Mouse (Mus musculus): ENCODE results near the gene Dip2c. TPM values are rescaled to one million over a fixed set of nuclear protein-coding genes. Genes with fewer than 3 reads are reported as not detected.

Gene Dip2c
- total RNA-seq, 4 experiments from 2014 or later = 61.2 to 68.2 (median 64.0) TPM

GRCm38 (mm10) chr13:9660711-9661110, 384.4 kb downstream of the Dip2c start:
- DNase-seq (ENCODE audit: low spot score in 2 of 2) = no peak

GRCm38 (mm10) chr13:9663593-9663992, 387.3 kb downstream of the Dip2c start:
- no peak for DNase-seq (ENCODE audit: low spot score in 2 of 2)

GRCm38 (mm10) chr13:9667954-9668496, 391.7 kb downstream of the Dip2c start:
- no peak for DNase-seq (ENCODE audit: low spot score in 2 of 2)

- no peak for DNase-seq (ENCODE audit: low spot score in 2 of 2)
Observed at GRCm38 (mm10) chr13:9669246-9669645, 392.9 kb downstream of the Dip2c start.

GRCm38 (mm10) chr13:9674126-9674525, 397.8 kb downstream of the Dip2c start:
- no peak for DNase-seq (ENCODE audit: low spot score in 2 of 2)

- no peak for DNase-seq (ENCODE audit: low spot score in 2 of 2)
Observed at GRCm38 (mm10) chr13:9681492-9681891, 405.2 kb downstream of the Dip2c start.

- DNase-seq (ENCODE audit: low spot score in 2 of 2) = no peak
Observed at GRCm38 (mm10) chr13:9683280-9683679, 407.0 kb downstream of the Dip2c start.

GRCm38 (mm10) chr13:9684153-9684923, 408.0 kb downstream of the Dip2c start:
- peak; percentile 36 to 47 for DNase-seq (ENCODE audit: low spot score in 2 of 2)

- DNase-seq (ENCODE audit: low spot score in 2 of 2) = no peak
Observed at GRCm38 (mm10) chr13:9686261-9686660, 409.9 kb downstream of the Dip2c start.

GRCm38 (mm10) chr13:9686765-9687164, 410.4 kb downstream of the Dip2c start:
- DNase-seq (ENCODE audit: low spot score in 2 of 2) = no peak

GRCm38 (mm10) chr13:9689366-9689765, 413.0 kb downstream of the Dip2c start:
- DNase-seq (ENCODE audit: low spot score in 2 of 2) = no peak

GRCm38 (mm10) chr13:9692876-9693275, 416.5 kb downstream of the Dip2c start:
- no peak for DNase-seq (ENCODE audit: low spot score in 2 of 2)

- DNase-seq (ENCODE audit: low spot score in 2 of 2) = no peak
Observed at GRCm38 (mm10) chr13:9694651-9695050, 418.3 kb downstream of the Dip2c start.

- no peak for DNase-seq (ENCODE audit: low spot score in 2 of 2)
Observed at GRCm38 (mm10) chr13:9695403-9695802, 419.1 kb downstream of the Dip2c start.

GRCm38 (mm10) chr13:9695809-9696208, 419.5 kb downstream of the Dip2c start:
- no peak for DNase-seq (ENCODE audit: low spot score in 2 of 2)

GRCm38 (mm10) chr13:9697340-9697739, 421.0 kb downstream of the Dip2c start:
- DNase-seq (ENCODE audit: low spot score in 2 of 2) = no peak

- no peak for DNase-seq (ENCODE audit: low spot score in 2 of 2)
Observed at GRCm38 (mm10) chr13:9702615-9703235, 426.4 kb downstream of the Dip2c start.

GRCm38 (mm10) chr13:9706720-9707119, 430.4 kb downstream of the Dip2c start:
- DNase-seq (ENCODE audit: low spot score in 2 of 2) = no peak

- no peak for DNase-seq (ENCODE audit: low spot score in 2 of 2)
Observed at GRCm38 (mm10) chr13:9708433-9709240, 432.3 kb downstream of the Dip2c start.

GRCm38 (mm10) chr13:9712409-9712808, 436.1 kb downstream of the Dip2c start:
- DNase-seq (ENCODE audit: low spot score in 2 of 2) = peak; percentile 29 to 50

- DNase-seq (ENCODE audit: low spot score in 2 of 2) = no peak
Observed at GRCm38 (mm10) chr13:9712971-9713370, 436.6 kb downstream of the Dip2c start.
